Mouse (Mus musculus) mesoderm, embryonic 11.5 days (tissue): ENCODE results near the gene H2-Eb2.

Source experiments
- DNase-seq: peaks from one replicate; pipeline ENCODE4 v3.0.0-alpha.2; 2012; ENCODE audit warnings: low read depth, low spot score

The H2-Eb2 gene

GRCm38 (mm10) chr17:34325436-34325835 lies at the start of gene H2-Eb2:
Gene H2-Eb2, plus strand, starts transcription at chr17:34325665.
- DNase-seq, result no peak

GRCm38 (mm10) chr17:34280499-34281038 lies 44.9 kb upstream of the H2-Eb2 start:
- no peak for DNase-seq

- DNase-seq, result no peak
Measured at GRCm38 (mm10) chr17:34281836-34282235, 43.6 kb upstream of the H2-Eb2 start.

- DNase-seq, result no peak
Measured at GRCm38 (mm10) chr17:34285371-34285770, 40.1 kb upstream of the H2-Eb2 start.

GRCm38 (mm10) chr17:34285848-34286247 lies 39.6 kb upstream of the H2-Eb2 start:
- DNase-seq, result no peak

GRCm38 (mm10) chr17:34286501-34286900 lies 39.0 kb upstream of the H2-Eb2 start:
- no peak for DNase-seq

GRCm38 (mm10) chr17:34286999-34287398 lies 38.5 kb upstream of the H2-Eb2 start:
- DNase-seq, result no peak

- peak; percentile 80 for DNase-seq
Measured at GRCm38 (mm10) chr17:34287648-34288047, 37.8 kb upstream of the H2-Eb2 start, which contains the start of gene H2-Aa. Gene H2-Aa, minus strand, starts transcription at chr17:34287823.

- no peak for DNase-seq
Measured at GRCm38 (mm10) chr17:34288131-34288530, 37.3 kb upstream of the H2-Eb2 start.

- peak; percentile 90 for DNase-seq
Measured at GRCm38 (mm10) chr17:34291609-34292008, 33.9 kb upstream of the H2-Eb2 start.

- no peak for DNase-seq
Measured at GRCm38 (mm10) chr17:34292570-34292969, 32.9 kb upstream of the H2-Eb2 start.

- no peak for DNase-seq
Measured at GRCm38 (mm10) chr17:34293533-34293932, 31.9 kb upstream of the H2-Eb2 start.

- DNase-seq, result no peak
Measured at GRCm38 (mm10) chr17:34294249-34294648, 31.2 kb upstream of the H2-Eb2 start.

- no peak for DNase-seq
Measured at GRCm38 (mm10) chr17:34295307-34295706, 30.2 kb upstream of the H2-Eb2 start.

GRCm38 (mm10) chr17:34295891-34296794 lies 29.3 kb upstream of the H2-Eb2 start:
- peak; percentile 83 for DNase-seq

- no peak for DNase-seq
Measured at GRCm38 (mm10) chr17:34299356-34299755, 26.1 kb upstream of the H2-Eb2 start.

- no peak for DNase-seq
Measured at GRCm38 (mm10) chr17:34300071-34300470, 25.4 kb upstream of the H2-Eb2 start.

GRCm38 (mm10) chr17:34300691-34301566 lies 24.5 kb upstream of the H2-Eb2 start:
- no peak for DNase-seq

GRCm38 (mm10) chr17:34301670-34302190 lies 23.7 kb upstream of the H2-Eb2 start:
- DNase-seq, result no peak

GRCm38 (mm10) chr17:34303789-34304188 lies 21.7 kb upstream of the H2-Eb2 start:
- no peak for DNase-seq

- peak; percentile 79 for DNase-seq
Measured at GRCm38 (mm10) chr17:34304751-34305150, 20.7 kb upstream of the H2-Eb2 start.
